Mouse (Mus musculus): ENCODE results near the gene Fitm1.

DNA sequence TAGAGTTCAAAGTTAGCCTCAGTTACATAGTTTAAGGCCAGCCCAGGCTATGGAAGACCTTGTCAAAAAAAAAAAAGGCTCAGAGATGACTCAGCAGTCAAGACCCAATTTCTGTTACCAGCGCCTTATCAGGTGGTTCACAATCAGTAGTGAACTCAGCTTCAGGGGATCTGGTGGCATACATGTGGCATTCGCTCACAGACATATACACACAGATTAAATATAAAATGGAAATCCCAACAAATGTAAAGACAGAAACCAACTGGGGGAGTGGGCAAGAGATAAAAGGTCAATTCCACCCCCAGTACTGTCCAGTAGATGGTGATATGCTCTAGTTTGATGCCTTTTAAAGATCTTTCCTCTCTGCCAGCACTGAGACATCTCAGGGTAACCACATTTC, 10.7 kb downstream of the Fitm1 start:
- TF ChIP-seq CTCF (IDR thresholded peaks at IDR 0.05; ENCODE audit: extremely low read depth, insufficient read length, insufficient replicate concordance, low read depth, low read length), result no peak
- TF ChIP-seq POLR2A (IDR thresholded peaks at IDR 0.05; ENCODE audit: low read depth, low read length), result no peak

Data from small intestine, adult 2 months (tissue).